Mouse (Mus musculus) cerebellum, adult 2 months (tissue): ENCODE measurements around the gene Zfp280d.

Experiments used
- CTCF ChIP-seq: fragments of 200-500 bp; IDR thresholded peaks from 2 replicates; pipeline ENCODE4 v1.5.1; 2011; ENCODE audit warnings: low read depth, mild to moderate bottlenecking, control low read depth, low read length, moderate library complexity, borderline replicate concordance; ENCODE audit not compliant: insufficient read depth
- POLR2A ChIP-seq: fragments of 200-500 bp; IDR thresholded peaks from 2 replicates; pipeline ENCODE4 v1.6.1; 2011; ENCODE audit warnings: low read length, control low read depth, borderline replicate concordance; ENCODE audit not compliant: insufficient read depth

- TF ChIP-seq CTCF: no peak
- no peak for TF ChIP-seq POLR2A
Measured at GRCm38 (mm10) chr9:72393869-72394341, 119.2 kb downstream of the Zfp280d start.
